ENCODE assay signal across 16 mouse cellular contexts in genomic region chr5:143624449-143624848, GRCm38 (mm10). TPM values are rescaled to one million over a fixed set of nuclear protein-coding genes. Genes with fewer than 3 reads are reported as not detected.
A peak's percentile ranks its signal among the peaks of the same experiment; 100 is the strongest.
DNase-seq lines count a peak whose midpoint lies in the region; ATAC-seq and TF ChIP-seq lines count a peak whose summit lies in the region.
"Had no signal": no experiment of that assay in that cellular context is flagged by ENCODE, and none has a peak within 500 bp of the region (broad histone marks: within the 10 kb centered on the region; RNA-seq: fewer than 3 reads in every experiment).

No protein-coding gene starts in this region.

- ATAC-seq in kidney, embryonic 15.5 days (replicated peaks; ENCODE audit: low FRiP score): no peak
- no peak for ATAC-seq in neural tube, embryonic 15.5 days (ENCODE audit: low FRiP score)
- ATAC-seq: forebrain, embryonic 15.5 days; Patski had no signal

- peak overlapping the region; percentile 92 for H3K4me3 ChIP-seq in gastrocnemius, adult 2 months
- H3K4me3 ChIP-seq in kidney, embryonic 15.5 days (replicated peaks): peak overlapping the region; percentile 68
- no peak overlapping the region for H3K4me3 ChIP-seq in neural tube, embryonic 15.5 days (replicated peaks)

- peak overlapping the region; percentile 90 for H3K27ac ChIP-seq in gastrocnemius, adult 2 months
- H3K27ac ChIP-seq in kidney, embryonic 15.5 days: no peak overlapping the region
- H3K27ac ChIP-seq in neural tube, embryonic 15.5 days (replicated peaks): no peak overlapping the region

- peak; percentile 36 for DNase-seq in gastrocnemius, adult 2 months
- DNase-seq in gastrocnemius, postnatal 25 days: no peak
- DNase-seq in kidney, adult 18-20 months: no peak
- DNase-seq in neural tube, embryonic 10.5 days (ENCODE audit: extremely low spot score, low spot score): no peak
- DNase-seq in natural killer cell, adult 2 months (ENCODE audit: low spot score in 2 of 2): no peak
- DNase-seq in urinary bladder, postnatal 4 days (ENCODE audit: low spot score in 2 of 2): no peak
- DNase-seq: adrenal gland, postnatal 14 days; cerebellum, adult 11-12 months; embryo, embryonic 11 days; kidney, postnatal 36 days; thymus, postnatal 36 days had no signal

- no peaks in the 10 kb centered on the region for H3K9me3 ChIP-seq in kidney, embryonic 15.5 days (replicated peaks)
- H3K9me3 ChIP-seq in neural tube, embryonic 15.5 days (replicated peaks): no peaks in the 10 kb centered on the region
- H3K9me3 ChIP-seq: forebrain, embryonic 15.5 days; megakaryocyte, embryonic 14.5 days had no signal

- intact Hi-C loops in gastrocnemius, adult 2 months (cut with DNase I): loop anchor here (5.0 kb wide), 2 partner anchors 57 to 73 kb away; no protein-coding TSS in a partner anchor

- H3K27me3 ChIP-seq in kidney, embryonic 15.5 days: no peaks in the 10 kb centered on the region
- no peaks in the 10 kb centered on the region for H3K27me3 ChIP-seq in neural tube, embryonic 15.5 days (replicated peaks)
- H3K27me3 ChIP-seq: forebrain, embryonic 15.5 days; Patski had no signal

- TF ChIP-seq CTCF in gastrocnemius, adult 2 months (IDR thresholded peaks at IDR 0.05): no peak

- H3K36me3 ChIP-seq in kidney, embryonic 15.5 days: no peaks in the 10 kb centered on the region; the same call in 1 of the 2 replicates
- H3K36me3 ChIP-seq in neural tube, embryonic 15.5 days: no peaks in the 10 kb centered on the region
- H3K36me3 ChIP-seq: forebrain, embryonic 15.5 days had no signal

- no peak overlapping the region for H3K9ac ChIP-seq in kidney, embryonic 15.5 days
- H3K9ac ChIP-seq in neural tube, embryonic 15.5 days (replicated peaks): no peak overlapping the region

- peak overlapping the region; percentile 81; the same call in 1 of the 2 replicates for H3K4me2 ChIP-seq in kidney, embryonic 15.5 days
- peak overlapping the region; percentile 84; the same call in 1 of the 2 replicates for H3K4me2 ChIP-seq in neural tube, embryonic 15.5 days

- 69% methylated on average over 3 of the region's 3 CpGs for WGBS in kidney, embryonic 15.5 days
- 81% methylated on average over 3 of the region's 3 CpGs for WGBS in neural tube, embryonic 15.5 days

- H3K4me1 ChIP-seq in kidney, embryonic 15.5 days: peaks cover 63% of the 10 kb centered on the region
- H3K4me1 ChIP-seq in neural tube, embryonic 15.5 days: peaks cover 39% of the 10 kb centered on the region

RNA-seq across cellular contexts. Expression of gene Cyth3, which starts 2.2 kb away (rescaled TPM):
- 10 to 100 TPM; 10.7 to 15.8 TPM for total RNA-seq in gastrocnemius, adult 2 months (2021)
- total RNA-seq in gastrocnemius, postnatal 25 days (2021): 10 to 100 TPM; 13.9 to 16.9 TPM
- polyA plus RNA-seq in kidney, embryonic 15.5 days (2015; fragmentation: Nextera tagmentation; extraction: Ambion mirVana): 66.0 and 71.5 TPM in 2 replicates
- 42.2 and 43.2 TPM in 2 replicates for polyA plus RNA-seq in neural tube, embryonic 15.5 days (2015; fragmentation: Nextera tagmentation; extraction: Ambion mirVana)
